Mouse (Mus musculus): ENCODE data around the gene Slc29a3. TPM values are rescaled to one million over a fixed set of nuclear protein-coding genes. Genes with fewer than 3 reads are reported as not detected.

Gene Slc29a3
- total and polyA plus RNA-seq, 3 experiments = 26.7 to 49.2 (median 37.9) TPM

- DNase-seq = no peak
Measured at GRCm38 (mm10) chr10:60668591-60668990, 84.0 kb downstream of the Slc29a3 start.

Other genes with a start within 250 kb of the Slc29a3 start
- gene Cdh23, start 56.3 kb downstream of the Slc29a3 start, total RNA-seq (2021) = 1 to 10 TPM in 1 of 2 experiments, under 1 TPM in 1; 0.90 to 1.1 TPM
- gene Cdh23, start 56.3 kb downstream of the Slc29a3 start, polyA plus RNA-seq (2012; rRNA removed) = 1.4 and 2.1 TPM in 2 replicates
- gene Unc5b, start 78.8 kb upstream of the Slc29a3 start, total RNA-seq (2021) = 1 to 10 TPM; 5.9 to 6.2 TPM
- 9.4 and 9.9 TPM in 2 replicates for gene Unc5b, start 78.8 kb upstream of the Slc29a3 start, polyA plus RNA-seq (2012; rRNA removed)